Mouse (Mus musculus) G1E (cell line): ENCODE measurements around the gene Got2. TPM values are rescaled to one million over a fixed set of nuclear protein-coding genes. Genes with fewer than 3 reads are reported as not detected.

Experiments
- ATAC-seq: 2 replicates; pipeline ENCODE4 v1.8.0; 2016; ENCODE audit warnings: mild to moderate bottlenecking; ENCODE audit not compliant: insufficient number of reproducible peaks, poor library complexity, low FRiP score, severe bottlenecking; ENCODE audit errors: extremely low read depth
- DNase-seq: peaks from one replicate; pipeline ENCODE4 v3.0.0; 2012; ENCODE audit warnings: low spot score
- H3K27me3 ChIP-seq: 2 replicates; pipeline ENCODE4 v1.6.1; 2012; ENCODE audit warnings: mild to moderate bottlenecking, low read length, inconsistent platforms; ENCODE audit not compliant: insufficient read depth
- H3K36me3 ChIP-seq: replicated peaks from 2 replicates; pipeline ENCODE3; 2012; ENCODE audit warnings: mild to moderate bottlenecking, inconsistent platforms
- H3K4me1 ChIP-seq: 2 replicates; pipeline ENCODE4 v1.6.1; 2012; ENCODE audit warnings: low read depth, low read length, inconsistent platforms, mixed read lengths; ENCODE audit not compliant: insufficient read depth
- H3K4me3 ChIP-seq: 2 replicates; pipeline ENCODE4 v1.5.1; 2012; ENCODE audit warnings: low read depth, mild to moderate bottlenecking, inconsistent platforms, low read length, moderate library complexity, mixed read lengths
- H3K9me3 ChIP-seq: replicated peaks from 2 replicates; pipeline ENCODE4 v1.6.1; 2012; ENCODE audit warnings: inconsistent platforms
- CTCF ChIP-seq: IDR thresholded peaks from 2 replicates; pipeline ENCODE4 v1.5.1; 2012; ENCODE audit warnings: low read depth, low read length, inconsistent platforms, mixed read lengths
- GATA1 ChIP-seq: IDR thresholded peaks from 2 replicates; pipeline ENCODE4 v1.6.1; 2012; ENCODE audit warnings: borderline replicate concordance, low read length, inconsistent platforms, mixed read lengths
- GATA2 ChIP-seq: IDR thresholded peaks from 2 replicates; pipeline ENCODE4 v1.6.1; 2012; ENCODE audit warnings: low read depth, low read length, inconsistent platforms, borderline replicate concordance
- POLR2AphosphoS5 ChIP-seq: IDR thresholded peaks from 2 replicates; pipeline ENCODE4 v1.6.1; 2012; ENCODE audit warnings: low read depth, low read length, inconsistent platforms; ENCODE audit not compliant: insufficient replicate concordance
- TAL1 ChIP-seq: conservative IDR thresholded peaks from 2 replicates; pipeline ENCODE4 v1.6.1; 2012; ENCODE audit warnings: low read depth, low read length, inconsistent platforms, mixed read lengths
- polyA plus RNA-seq: library from polyadenylated mRNA; stranded (reverse); fragments of >175 nt; gene quantifications from 2 replicates; pipeline ENCODE4 v1.2.3, GENCODE M21; 2012
- total RNA-seq, 2 experiments: library from RNA; stranded (forward) in 1 of 2; stranded (reverse) in 1 of 2; fragments of 200-1000 nt in 1 of 2; fragments of >200 nt in 1 of 2; fragmentation: Nextera tagmentation in 1 of 2; gene quantifications; 2 replicates each; pipeline ENCODE4 v1.2.3; 2014 to 2017

Gene Got2
- total and polyA plus RNA-seq, 3 experiments = 82.5 to 245 (median 120) TPM

- DNase-seq (no peak), ATAC-seq (no peak)
- no peaks in the 10 kb centered on the region for H3K27me3 ChIP-seq
- H3K4me1 ChIP-seq = peaks cover 17% of the 10 kb centered on the region
- H3K36me3 ChIP-seq = peaks cover 87% of the 10 kb centered on the region
- peaks cover 4% of the 10 kb centered on the region for H3K9me3 ChIP-seq
- H3K4me3 ChIP-seq = no peak overlapping the region
- TF ChIP-seq GATA2 = no peak
- no peak for TF ChIP-seq CTCF
- TF ChIP-seq TAL1 = no peak
- no peak for TF ChIP-seq GATA1
- TF ChIP-seq POLR2AphosphoS5 = no peak
Measured at GRCm38 (mm10) chr8:95843968-95844367, 44.4 kb downstream of the Got2 start.

- no peak overlapping the region for H3K4me3 ChIP-seq
- no peaks in the 10 kb centered on the region for H3K27me3 ChIP-seq
- H3K9me3 ChIP-seq = no peaks in the 10 kb centered on the region
- ATAC-seq (no peak), DNase-seq (no peak)
- TF ChIP-seq GATA2 (no peak), GATA1 (no peak), CTCF (no peak), TAL1 (no peak), POLR2AphosphoS5 (no peak)
- H3K4me1 ChIP-seq = peaks cover 6% of the 10 kb centered on the region; the same call in 1 of the 2 replicates
- H3K36me3 ChIP-seq = peaks cover 88% of the 10 kb centered on the region
Measured at GRCm38 (mm10) chr8:95841436-95841835, 46.9 kb downstream of the Got2 start.

GRCm38 (mm10) chr8:95839289-95839688 is 49.1 kb downstream of the Got2 start:
- no peak overlapping the region for H3K4me3 ChIP-seq
- H3K27me3 ChIP-seq = no peaks in the 10 kb centered on the region
- H3K9me3 ChIP-seq = no peaks in the 10 kb centered on the region
- peaks cover 5% of the 10 kb centered on the region for H3K4me1 ChIP-seq
- DNase-seq = no peak
- no peak for TF ChIP-seq TAL1
- no peak for TF ChIP-seq GATA2
- no peak for TF ChIP-seq CTCF
- TF ChIP-seq POLR2AphosphoS5 = no peak
- no peak for TF ChIP-seq GATA1
- no peak for ATAC-seq
- H3K36me3 ChIP-seq = peaks cover 74% of the 10 kb centered on the region

- Histone ChIP-seq H3K27me3 (no peaks in the 10 kb centered on the region), H3K4me1 (peaks cover 22% of the 10 kb centered on the region), H3K4me3 (no peak overlapping the region), H3K36me3 (peaks cover 57% of the 10 kb centered on the region), H3K9me3 (no peaks in the 10 kb centered on the region)
- TF ChIP-seq CTCF (no peak), POLR2AphosphoS5 (no peak), TAL1 (no peak)
- DNase-seq = no peak
- ATAC-seq = no peak
Measured at GRCm38 (mm10) chr8:95837266-95837665, 51.1 kb downstream of the Got2 start.

GRCm38 (mm10) chr8:95835891-95836290 is 52.5 kb downstream of the Got2 start:
- Histone ChIP-seq H3K4me1 (peaks cover 25% of the 10 kb centered on the region), H3K27me3 (no peaks in the 10 kb centered on the region), H3K9me3 (no peaks in the 10 kb centered on the region), H3K4me3 (no peak overlapping the region), H3K36me3 (peaks cover 53% of the 10 kb centered on the region)
- TF ChIP-seq TAL1 (no peak), CTCF (no peak)
- DNase-seq (no peak), ATAC-seq (no peak)

DNA sequence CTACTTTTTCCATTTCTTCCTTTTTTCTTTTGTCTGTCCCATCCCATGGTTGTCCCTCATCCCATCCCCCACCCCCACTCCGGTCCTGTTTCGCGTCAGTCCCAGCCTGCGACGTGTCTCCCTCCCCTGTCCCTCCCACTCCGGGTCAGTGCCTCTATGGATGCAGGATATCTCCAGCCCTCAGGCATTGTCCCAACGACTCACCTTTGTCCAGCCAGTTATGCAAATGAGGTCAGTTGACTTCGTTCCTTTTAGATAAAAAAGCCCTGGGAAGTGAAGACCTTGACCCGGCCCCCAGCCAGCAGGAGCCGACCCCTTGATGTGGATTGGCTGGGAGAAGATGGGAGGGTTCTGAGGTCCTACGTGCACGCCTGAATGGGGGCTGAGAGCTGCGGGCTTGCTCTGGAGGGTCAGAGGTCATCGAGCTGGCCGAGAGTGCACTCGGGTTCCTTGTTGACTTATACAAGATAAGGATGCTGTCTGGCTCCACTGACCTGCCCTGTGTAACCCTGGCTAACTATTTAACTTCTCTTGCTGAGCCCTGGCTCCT is 54.8 kb downstream of the Got2 start:
- Histone ChIP-seq H3K4me3 (peak overlapping the region; percentile 72), H3K27me3 (no peaks in the 10 kb centered on the region), H3K36me3 (peaks cover 31% of the 10 kb centered on the region), H3K9me3 (no peaks in the 10 kb centered on the region), H3K4me1 (peaks cover 25% of the 10 kb centered on the region)
- DNase-seq (peak; percentile 83), ATAC-seq (peak; percentile 71)
- no peak for TF ChIP-seq GATA2
- TF ChIP-seq TAL1 = no peak
- no peak for TF ChIP-seq CTCF
- no peak for TF ChIP-seq GATA1
- TF ChIP-seq POLR2AphosphoS5 = no peak
